Mouse (Mus musculus) spleen, adult 2 months (tissue): ENCODE measurements around the gene Xylt1.

Experiments used
- CTCF ChIP-seq: fragments of 200-500 bp; IDR thresholded peaks from 2 replicates; pipeline ENCODE4 v1.5.1; 2011; ENCODE audit warnings: mild to moderate bottlenecking, inconsistent platforms; ENCODE audit not compliant: insufficient read depth, insufficient read length, insufficient replicate concordance; ENCODE audit errors: extremely low read depth
- POLR2A ChIP-seq: fragments of 200-500 bp; IDR thresholded peaks from 2 replicates; pipeline ENCODE4 v1.6.1; 2011; ENCODE audit warnings: low read depth, low read length, inconsistent platforms

GRCm38 (mm10) chr7:117667286-117667685 lies 286.5 kb downstream of the Xylt1 start:
- TF ChIP-seq CTCF, result no peak
- TF ChIP-seq POLR2A, result no peak
